ENCODE assay signal across 8 mouse cellular contexts in genomic region chr11:69921114-69922011, GRCm38 (mm10). TPM values are rescaled to one million over a fixed set of nuclear protein-coding genes. Genes with fewer than 3 reads are reported as not detected.
DNase-seq lines count a peak whose midpoint lies in the region; ATAC-seq and TF ChIP-seq lines count a peak whose summit lies in the region.

Gene Eif5a (minus strand): TSS chr11:69921958.

- TF ChIP-seq EP300 in CH12.LX (IDR thresholded peaks at IDR 0.05; ENCODE audit: low read length) = no peak

- H3K27me3 ChIP-seq in CH12.LX (replicated peaks) = no peaks in the 10 kb centered on the region
- H3K27me3 ChIP-seq in forebrain, embryonic 11.5 days (ENCODE audit: control insufficient read depth, insufficient read depth, low read length) = no peaks in the 10 kb centered on the region
- H3K27me3 ChIP-seq in heart, embryonic 16.5 days (ENCODE audit: control insufficient read depth, insufficient read depth, low read length) = no peaks in the 10 kb centered on the region
- H3K27me3 ChIP-seq in liver, embryonic 15.5 days = no peaks in the 10 kb centered on the region
- no peaks in the 10 kb centered on the region for H3K27me3 ChIP-seq in neural tube, embryonic 12.5 days (replicated peaks)

- DNase-seq in CH12.LX (ENCODE audit: extremely low read depth) = peak; percentile 100
- peak; percentile 99 for DNase-seq in c-Kit-positive CD71-positive TER-119-negative erythroid progenitor cells, embryonic 14.5 days (ENCODE audit: low read depth)
- peak; percentile 100 for DNase-seq in forebrain, embryonic 11.5 days (ENCODE audit: low spot score)
- peak; percentile 100 for DNase-seq in kidney, postnatal 36 days
- peak; percentile 100 for DNase-seq in telencephalon, adult 2 months (ENCODE audit: low read depth, low spot score)

- H3K36me3 ChIP-seq in CH12.LX (replicated peaks in 1 of 2; ENCODE audit: control insufficient read depth in 1 of 2, insufficient read depth in 1 of 2, low read length in 1 of 2) = peaks cover 26 to 31% of the 10 kb centered on the region in 2 experiments
- H3K36me3 ChIP-seq in forebrain, embryonic 11.5 days (ENCODE audit: control insufficient read depth, insufficient read depth, low read length) = peaks cover 7% of the 10 kb centered on the region
- peaks cover 22% of the 10 kb centered on the region for H3K36me3 ChIP-seq in heart, embryonic 16.5 days (ENCODE audit: control insufficient read depth, insufficient read depth)
- H3K36me3 ChIP-seq in liver, embryonic 15.5 days (replicated peaks) = peaks cover 32% of the 10 kb centered on the region
- H3K36me3 ChIP-seq in neural tube, embryonic 12.5 days = peaks cover 30% of the 10 kb centered on the region

- dilution Hi-C loops in CH12.LX (cut with MboI; ENCODE audit: extremely low pct_ligation_motif_present, extremely low pct_unique_long_range_greater_than_20kb, low sequenced_read_pairs) = no loop called here

- H3K9ac ChIP-seq in CH12.LX (ENCODE audit: insufficient read depth, low read depth) = peak within 1 kb of the TSS; percentile 97
- peak within 1 kb of the TSS; percentile 95 for H3K9ac ChIP-seq in forebrain, embryonic 11.5 days (ENCODE audit: low read length)
- H3K9ac ChIP-seq in heart, embryonic 16.5 days (ENCODE audit: low read length) = peak within 1 kb of the TSS; percentile 98
- peak within 1 kb of the TSS; percentile 97 for H3K9ac ChIP-seq in liver, embryonic 15.5 days
- H3K9ac ChIP-seq in neural tube, embryonic 12.5 days = peak within 1 kb of the TSS; percentile 95

- TF ChIP-seq POLR2A in CH12.LX (IDR thresholded peaks at IDR 0.05; ENCODE audit: low read depth, low read length) = peak; percentile 98

- peak; percentile 20 to 72; a peak in 3 of 4 replicates for TF ChIP-seq CTCF in CH12.LX (conservative IDR thresholded peaks at IDR 0.05 in 1 of 2, IDR thresholded peaks at IDR 0.05 in 1 of 2; ENCODE audit: low read depth in 2 of 2, low read length in 2 of 2)

- under 1% methylated on average over 78 of the region's 78 CpGs for WGBS in forebrain, embryonic 11.5 days
- WGBS in heart, embryonic 16.5 days = under 1% methylated on average over 78 of the region's 78 CpGs
- WGBS in liver, embryonic 15.5 days (ENCODE audit: insufficient replicate concordance) = under 1% methylated on average over 78 of the region's 78 CpGs
- WGBS in neural tube, embryonic 12.5 days = under 1% methylated on average over 78 of the region's 78 CpGs

- ATAC-seq in forebrain, embryonic 11.5 days (replicated peaks; ENCODE audit: low FRiP score) = peak; percentile 96
- ATAC-seq in heart, embryonic 16.5 days (replicated peaks; ENCODE audit: extremely low read depth, insufficient read depth, low FRiP score) = peak; percentile 96
- ATAC-seq in liver, embryonic 15.5 days (ENCODE audit: insufficient read depth) = peak; percentile 90
- peak; percentile 94 for ATAC-seq in neural tube, embryonic 12.5 days (ENCODE audit: low FRiP score, low read depth)

- peaks cover 47% of the 10 kb centered on the region for H3K79me2 ChIP-seq in CH12.LX (replicated peaks; ENCODE audit: control insufficient read depth, extremely low read depth, insufficient read depth, poor library complexity, severe bottlenecking)

- peak within 1 kb of the TSS; percentile 94 for H3K4me2 ChIP-seq in CH12.LX (ENCODE audit: insufficient read depth, low read depth, poor library complexity, severe bottlenecking)
- peak within 1 kb of the TSS; percentile 93 for H3K4me2 ChIP-seq in forebrain, embryonic 11.5 days (ENCODE audit: low read depth, low read length, severe bottlenecking)
- peak within 1 kb of the TSS; percentile 98 for H3K4me2 ChIP-seq in heart, embryonic 16.5 days (ENCODE audit: low read depth, low read length)
- peak within 1 kb of the TSS; percentile 90 for H3K4me2 ChIP-seq in liver, embryonic 15.5 days
- H3K4me2 ChIP-seq in neural tube, embryonic 12.5 days (replicated peaks) = peak within 1 kb of the TSS; percentile 93

- H3K4me3 ChIP-seq in CH12.LX (replicated peaks in 1 of 3; ENCODE audit: low read depth in 2 of 3, low read length in 2 of 3, poor library complexity in 1 of 3) = peak within 1 kb of the TSS; percentile 90 to 99 (median 95)
- peak within 1 kb of the TSS; percentile 97 for H3K4me3 ChIP-seq in forebrain, embryonic 11.5 days (ENCODE audit: low read depth, low read length)
- peak within 1 kb of the TSS; percentile 91 for H3K4me3 ChIP-seq in heart, embryonic 16.5 days (ENCODE audit: low read length)
- H3K4me3 ChIP-seq in liver, embryonic 15.5 days (replicated peaks) = peak within 1 kb of the TSS; percentile 88
- peak within 1 kb of the TSS; percentile 97 for H3K4me3 ChIP-seq in neural tube, embryonic 12.5 days

- in situ Hi-C loops in CH12.LX (cut with MboI; ENCODE audit: low pct_ligation_motif_present, low pct_unique_long_range_greater_than_20kb, low sequenced_read_pairs) = no loop called here

- peak within 1 kb of the TSS; percentile 94 for H3K27ac ChIP-seq in CH12.LX (ENCODE audit: insufficient read depth, low read depth)
- H3K27ac ChIP-seq in forebrain, embryonic 11.5 days (ENCODE audit: low read depth, low read length) = peak within 1 kb of the TSS; percentile 94
- peak within 1 kb of the TSS; percentile 100 for H3K27ac ChIP-seq in heart, embryonic 16.5 days (ENCODE audit: low read length)
- peak within 1 kb of the TSS; percentile 97 for H3K27ac ChIP-seq in liver, embryonic 15.5 days (replicated peaks)
- peak within 1 kb of the TSS; percentile 89 for H3K27ac ChIP-seq in neural tube, embryonic 12.5 days

- H3K4me1 ChIP-seq in CH12.LX (ENCODE audit: control insufficient read depth in 1 of 2, insufficient read depth in 2 of 2) = peaks cover 10 to 41% of the 10 kb centered on the region in 2 experiments
- H3K4me1 ChIP-seq in forebrain, embryonic 11.5 days (replicated peaks; ENCODE audit: control insufficient read depth, insufficient read depth, low read length) = peaks cover 14% of the 10 kb centered on the region
- peaks cover 18% of the 10 kb centered on the region for H3K4me1 ChIP-seq in heart, embryonic 16.5 days (ENCODE audit: control insufficient read depth, insufficient read depth, low read length)
- H3K4me1 ChIP-seq in liver, embryonic 15.5 days (replicated peaks) = peaks cover 56% of the 10 kb centered on the region
- peaks cover 12% of the 10 kb centered on the region for H3K4me1 ChIP-seq in neural tube, embryonic 12.5 days

- no peak; the same call in 1 of the 2 replicates for TF ChIP-seq RAD21 in CH12.LX (IDR thresholded peaks at IDR 0.05; ENCODE audit: low read depth, low read length)

- H3K9me3 ChIP-seq in CH12.LX (replicated peaks; ENCODE audit: low read length) = no peaks in the 10 kb centered on the region
- H3K9me3 ChIP-seq in forebrain, embryonic 11.5 days (ENCODE audit: control insufficient read depth, low read length) = no peaks in the 10 kb centered on the region
- no peaks in the 10 kb centered on the region for H3K9me3 ChIP-seq in heart, embryonic 16.5 days (replicated peaks; ENCODE audit: control insufficient read depth, low read length)
- no peaks in the 10 kb centered on the region for H3K9me3 ChIP-seq in liver, embryonic 15.5 days (replicated peaks)
- no peaks in the 10 kb centered on the region for H3K9me3 ChIP-seq in neural tube, embryonic 12.5 days

TF ChIP-seq in CH12.LX, 34 proteins besides CTCF, POLR2A, EP300 and RAD21 (continues in another document):
- TF ChIP-seq SMC3 (IDR thresholded peaks at IDR 0.05; ENCODE audit: low read depth, low read length) = peak; percentile 37; the same call in 1 of the 2 replicates
- TF ChIP-seq NRF1 (IDR thresholded peaks at IDR 0.05; ENCODE audit: low read depth, low read length) = peak; percentile 85
- TF ChIP-seq ZKSCAN1 (IDR thresholded peaks at IDR 0.05; ENCODE audit: borderline replicate concordance, low read depth, low read length) = no peak
- TF ChIP-seq SIN3A (IDR thresholded peaks at IDR 0.05; ENCODE audit: low read length) = peak; percentile 98
- TF ChIP-seq RCOR1 (conservative IDR thresholded peaks at IDR 0.05; ENCODE audit: low read depth, low read length) = peak; percentile 93
- peak; percentile 85 for TF ChIP-seq TCF12 (IDR thresholded peaks at IDR 0.05; ENCODE audit: low read depth, low read length)
- peak; percentile 18; the same call in 1 of the 2 replicates for TF ChIP-seq IRF4 (IDR thresholded peaks at IDR 0.05; ENCODE audit: low read depth, low read length)
- no peak; the same call in 1 of the 2 replicates for TF ChIP-seq CHD1 (IDR thresholded peaks at IDR 0.05; ENCODE audit: low read depth, low read length)
- TF ChIP-seq ZNF384 (IDR thresholded peaks at IDR 0.05; ENCODE audit: low read depth, low read length) = peak; percentile 100
- no peak for TF ChIP-seq MAFK (IDR thresholded peaks at IDR 0.05; ENCODE audit: insufficient replicate concordance, low read length)
- TF ChIP-seq KAT2A (IDR thresholded peaks at IDR 0.05; ENCODE audit: insufficient replicate concordance, low read length) = 0 out of 2 replicates have a peak, but pooled peaks have one; percentile 74
- TF ChIP-seq MYC (IDR thresholded peaks at IDR 0.05; ENCODE audit: low read depth, low read length) = peak; percentile 100
- peak; percentile 84 for TF ChIP-seq MEF2A (IDR thresholded peaks at IDR 0.05; ENCODE audit: borderline replicate concordance, low read depth, low read length)
- no peak for TF ChIP-seq CHD2 (IDR thresholded peaks at IDR 0.05; ENCODE audit: low read length)
- TF ChIP-seq BHLHE40 (IDR thresholded peaks at IDR 0.05; ENCODE audit: low read depth, low read length) = peak; percentile 99
- peak; percentile 60 for TF ChIP-seq ETS1 (conservative IDR thresholded peaks at IDR 0.05; ENCODE audit: low read depth, low read length)
- TF ChIP-seq ELF1 (IDR thresholded peaks at IDR 0.05; ENCODE audit: low read depth, low read length) = peak; percentile 87
- TF ChIP-seq USF2 (conservative IDR thresholded peaks at IDR 0.05; ENCODE audit: low read depth, low read length) = peak; percentile 92
- TF ChIP-seq HCFC1 (IDR thresholded peaks at IDR 0.05; ENCODE audit: low read depth, low read length) = peak; percentile 76
- peak; percentile 88 for TF ChIP-seq MAZ (IDR thresholded peaks at IDR 0.05; ENCODE audit: low read depth, low read length)
- TF ChIP-seq UBTF (IDR thresholded peaks at IDR 0.05; ENCODE audit: low read depth, low read length) = peak; percentile 68; the same call in 1 of the 2 replicates
- TF ChIP-seq MAX (IDR thresholded peaks at IDR 0.05; ENCODE audit: low read length) = peak; percentile 99
- no peak for TF ChIP-seq ZC3H11A (IDR thresholded peaks at IDR 0.05; ENCODE audit: low read depth, low read length)

RNA-seq across cellular contexts. Expression of gene Eif5a, which starts in this region (rescaled TPM):
- total RNA-seq in CH12.LX (2012; rRNA removed) = 1,419 and 1,651 TPM in 2 replicates
- 2,535 and 2,729 TPM in 2 replicates for total RNA-seq in CH12.LX (2014; rRNA removed)
- 3,314 and 3,421 TPM in 2 replicates for polyA plus RNA-seq in CH12.LX (2012; ENCODE audit: insufficient read length, low read depth)
- 2,045 and 2,063 TPM in 2 replicates for polyA plus RNA-seq in forebrain, embryonic 11.5 days (2014; fragmentation: Nextera tagmentation; extraction: Ambion mirVana)
- polyA plus RNA-seq in heart, embryonic 16.5 days (2015; fragmentation: Nextera tagmentation; extraction: Ambion mirVana) = 1,137 and 1,317 TPM in 2 replicates
- 1,245 and 1,257 TPM in 2 replicates for polyA plus RNA-seq in liver, embryonic 15.5 days (2015; fragmentation: Nextera tagmentation; extraction: Ambion mirVana)
- polyA plus RNA-seq in neural tube, embryonic 12.5 days (2016; fragmentation: Nextera tagmentation; extraction: Ambion mirVana) = 1,451 and 1,549 TPM in 2 replicates

Comparison
In these comparisons a context has a peak if more than half of its experiments do, and no peak if none do; other contexts are left out.
1. Peak in every context shown above with its lines: DNase-seq, ATAC-seq, H3K4me3 ChIP-seq and H3K27ac ChIP-seq.